Mouse (Mus musculus) kidney, adult 18-20 months (tissue): ENCODE results near the gene Csf3.

ENCODE experiments used
- DNase-seq: peaks from one replicate; pipeline ENCODE4 v3.0.0; 2021

The Csf3 gene

DNA sequence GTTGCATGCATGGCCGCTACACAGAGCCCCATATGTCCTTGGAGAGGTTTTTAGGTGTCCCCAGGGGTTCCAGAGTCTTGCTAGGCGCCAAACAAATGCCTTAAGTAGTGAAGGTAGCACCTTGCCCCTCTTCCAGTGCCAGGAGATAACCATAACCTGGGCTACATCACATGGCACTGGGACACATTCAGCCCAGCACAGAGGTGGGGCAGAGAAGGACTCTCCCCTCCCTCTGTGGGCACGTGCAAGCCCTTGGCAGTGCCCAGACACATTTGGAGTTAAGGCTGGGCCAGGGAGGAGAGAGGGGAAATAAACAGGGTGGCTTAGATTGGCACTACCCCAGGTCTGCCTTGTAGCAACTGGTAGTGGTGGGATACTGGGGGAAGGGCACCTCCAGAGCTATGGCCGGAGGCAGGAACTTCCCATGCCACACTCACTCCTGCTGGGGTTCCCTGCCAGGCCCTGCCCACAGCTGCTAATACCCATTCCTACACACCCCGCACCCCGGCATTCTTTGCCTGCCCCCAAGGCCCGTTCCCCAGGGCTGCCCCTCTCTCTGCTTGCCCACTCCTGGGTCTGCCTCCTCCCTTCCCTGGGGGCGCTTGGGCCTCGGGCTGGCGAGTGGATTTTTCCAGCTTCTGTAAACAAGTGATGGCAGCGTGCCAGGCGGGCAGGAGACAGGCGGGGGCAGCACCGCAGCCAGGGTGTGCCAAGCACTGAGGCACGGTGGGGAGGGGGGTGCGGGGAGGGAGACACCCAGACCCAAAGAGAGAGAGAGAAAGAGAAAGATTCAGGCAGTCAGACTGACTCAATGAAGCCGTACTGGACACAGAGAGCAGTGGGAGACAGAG, 49.5 kb downstream of the Csf3 start:
- peak; percentile 85 for DNase-seq

DNA sequence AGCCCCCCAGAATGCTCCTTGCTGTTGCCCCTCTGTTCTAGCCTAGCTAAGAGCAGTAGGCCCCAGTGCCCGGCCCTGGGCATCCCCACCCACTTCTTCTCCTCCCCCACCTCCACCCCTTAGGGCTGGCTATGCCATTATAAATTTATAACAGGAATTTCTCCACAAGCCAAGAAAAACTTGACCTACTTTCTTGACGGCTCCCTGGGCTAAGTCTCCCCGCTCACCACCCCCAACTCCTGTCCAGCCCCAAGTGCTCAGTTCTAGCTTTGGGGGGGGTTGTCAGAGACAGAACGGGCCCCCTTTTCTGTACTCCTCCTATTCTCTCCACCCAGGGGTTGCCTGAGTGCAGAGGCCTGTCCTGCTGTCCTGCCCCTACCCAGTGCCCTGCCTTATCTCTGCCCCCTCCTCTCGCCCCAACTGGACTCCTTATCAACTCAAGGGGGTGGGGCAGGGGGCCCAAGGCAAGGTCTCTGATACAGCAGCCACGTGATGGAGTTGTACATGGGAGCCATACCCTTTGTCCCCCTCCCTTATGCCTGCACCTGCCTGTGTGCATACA, 50.2 kb downstream of the Csf3 start:
- DNase-seq = peak; percentile 74

DNA sequence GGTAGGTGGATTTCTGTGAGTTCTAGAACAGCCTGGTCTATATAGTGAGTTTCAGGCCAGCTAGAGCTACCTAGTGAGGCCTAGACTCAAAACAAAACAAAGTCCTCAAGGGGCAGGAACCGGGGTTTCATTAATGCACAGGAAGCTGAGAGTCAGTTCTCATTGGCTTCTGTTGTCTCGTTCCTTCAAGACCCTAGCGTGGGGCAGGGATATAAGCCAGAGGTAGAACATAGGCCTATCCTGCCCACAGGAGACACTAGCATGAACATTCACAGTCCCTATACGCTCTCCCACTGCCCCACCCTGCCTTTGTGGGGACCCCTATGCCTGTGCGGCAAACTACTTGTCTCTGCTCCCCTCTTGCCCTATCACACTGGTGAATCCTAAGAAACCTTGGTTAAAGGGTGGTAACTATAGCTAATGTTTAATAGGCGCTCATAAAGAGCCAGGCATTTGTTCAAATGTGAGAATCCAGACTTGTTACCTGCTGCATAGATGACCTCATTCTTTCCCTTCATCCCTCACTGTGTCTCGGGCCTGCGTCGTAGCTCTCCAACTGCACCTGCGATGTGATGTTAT, 51.6 kb downstream of the Csf3 start:
- peak; percentile 52 for DNase-seq
